Mouse (Mus musculus): ENCODE measurements at regions not wholly inside any gene's neighbourhood (a gene's known extent, or its start where the extent isn't known, plus 50 kb on each side); places are given as distances from the start of the nearest gene placed in this dataset.

DNA sequence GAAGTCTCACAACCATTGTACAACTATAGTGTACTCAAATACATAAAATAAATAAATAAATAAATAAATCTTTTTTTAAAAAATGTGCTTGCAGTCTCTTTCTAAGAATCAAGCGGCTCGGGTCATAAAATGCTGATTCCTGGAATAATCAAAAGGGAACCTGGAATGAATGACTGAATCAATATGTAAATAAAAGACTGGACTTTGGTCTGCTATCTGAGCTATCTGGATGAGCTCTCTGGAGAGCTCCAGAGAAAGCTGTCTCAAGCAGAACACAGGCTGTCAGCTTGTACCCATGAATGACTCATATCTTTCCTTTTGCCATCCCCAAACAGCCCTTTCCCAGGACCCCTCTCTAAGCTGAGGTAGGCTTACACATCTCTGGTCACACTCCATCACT is 75.8 kb upstream of the Pias1 start:
- no peak for ATAC-seq (ENCODE audit: borderline replicate concordance, extremely low read depth, low FRiP score, low TSS enrichment)
- H3K36me3 ChIP-seq, result no peaks in the 10 kb centered on the region
- peaks cover 18% of the 10 kb centered on the region for H3K4me1 ChIP-seq
- no peak overlapping the region for H3K4me3 ChIP-seq
- H3K9ac ChIP-seq, result no peak overlapping the region
- H3K4me2 ChIP-seq, result no peak overlapping the region
- no peaks in the 10 kb centered on the region for H3K27me3 ChIP-seq
- H3K9me3 ChIP-seq, result peaks cover 10% of the 10 kb centered on the region; the same call in 1 of the 2 replicates
- no peak overlapping the region for H3K27ac ChIP-seq
- WGBS, result 97% methylated on average over 2 of the region's 2 CpGs

DNA sequence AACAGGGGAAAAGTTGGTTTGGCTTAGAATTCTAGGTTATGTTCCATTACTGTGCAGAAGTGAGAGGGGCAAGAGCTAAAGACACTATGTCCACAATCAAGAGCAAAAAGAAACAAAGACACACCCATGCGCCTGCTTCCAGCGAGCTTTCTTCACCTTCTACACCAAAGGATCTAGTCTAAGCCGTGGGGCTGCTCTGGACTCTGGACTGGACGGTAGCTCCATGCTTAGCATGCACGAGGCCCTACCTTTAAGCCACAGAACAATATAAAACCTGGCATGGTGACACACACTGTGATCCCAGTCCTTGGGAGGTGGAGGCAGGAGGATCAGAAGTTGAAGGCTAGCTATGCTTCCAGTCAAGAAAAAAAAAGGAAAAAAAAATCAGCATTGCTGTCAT is 73.0 kb upstream of the Pias1 start:
- no peaks in the 10 kb centered on the region for H3K27me3 ChIP-seq
- H3K4me1 ChIP-seq, result peaks cover 25% of the 10 kb centered on the region
- H3K4me3 ChIP-seq, result no peak overlapping the region
- H3K9ac ChIP-seq, result no peak overlapping the region
- H3K36me3 ChIP-seq, result no peaks in the 10 kb centered on the region
- no peak overlapping the region for H3K4me2 ChIP-seq
- H3K27ac ChIP-seq, result no peak overlapping the region
- 75% methylated on average over 5 of the region's 5 CpGs for WGBS
- ATAC-seq (ENCODE audit: borderline replicate concordance, extremely low read depth, low FRiP score, low TSS enrichment), result no peak
- H3K9me3 ChIP-seq, result peaks cover 10% of the 10 kb centered on the region; the same call in 1 of the 2 replicates

DNA sequence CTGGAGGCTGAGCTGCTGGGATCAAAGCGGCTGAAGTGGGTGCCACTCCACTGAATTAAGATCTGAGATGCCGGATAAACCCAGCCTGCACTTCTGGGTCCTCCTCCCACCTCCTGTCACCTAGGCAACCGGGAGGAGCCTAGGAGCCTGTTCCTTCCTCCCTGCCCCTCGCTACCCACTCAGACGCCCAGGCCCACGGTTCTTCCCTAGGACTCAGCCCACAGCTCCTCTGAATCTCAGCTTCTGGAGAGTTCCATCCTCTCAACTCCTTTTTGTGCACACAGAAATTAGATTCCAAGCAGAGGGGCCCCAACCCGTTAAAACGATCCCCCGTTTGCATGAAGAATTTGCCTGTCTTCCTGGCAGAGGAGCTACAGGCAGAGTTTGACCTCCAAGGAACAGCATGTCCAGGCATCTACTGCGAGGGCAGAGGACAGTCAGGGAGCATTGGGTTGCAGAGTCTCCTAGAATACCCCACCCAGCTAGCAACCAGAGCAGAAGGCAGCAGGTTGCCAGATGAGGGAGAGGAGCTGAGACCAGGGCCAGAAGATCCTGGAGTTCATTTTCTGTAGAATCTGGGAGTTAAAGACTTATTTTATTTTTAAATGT is 71.6 kb upstream of the Pias1 start:
- peak overlapping the region; percentile 9; the same call in 1 of the 2 replicates for H3K4me3 ChIP-seq
- WGBS, result 4% methylated on average over 10 of the region's 10 CpGs
- H3K36me3 ChIP-seq, result no peaks in the 10 kb centered on the region
- no peak overlapping the region; the same call in 1 of the 2 replicates for H3K9ac ChIP-seq
- no peaks in the 10 kb centered on the region for H3K27me3 ChIP-seq
- H3K9me3 ChIP-seq, result peaks cover 10% of the 10 kb centered on the region; the same call in 1 of the 2 replicates
- H3K4me1 ChIP-seq, result peaks cover 25% of the 10 kb centered on the region
- peak overlapping the region; percentile 90 for H3K27ac ChIP-seq
- peak; percentile 94 for ATAC-seq (ENCODE audit: borderline replicate concordance, extremely low read depth, low FRiP score, low TSS enrichment)
- H3K4me2 ChIP-seq, result peak overlapping the region; percentile 48

DNA sequence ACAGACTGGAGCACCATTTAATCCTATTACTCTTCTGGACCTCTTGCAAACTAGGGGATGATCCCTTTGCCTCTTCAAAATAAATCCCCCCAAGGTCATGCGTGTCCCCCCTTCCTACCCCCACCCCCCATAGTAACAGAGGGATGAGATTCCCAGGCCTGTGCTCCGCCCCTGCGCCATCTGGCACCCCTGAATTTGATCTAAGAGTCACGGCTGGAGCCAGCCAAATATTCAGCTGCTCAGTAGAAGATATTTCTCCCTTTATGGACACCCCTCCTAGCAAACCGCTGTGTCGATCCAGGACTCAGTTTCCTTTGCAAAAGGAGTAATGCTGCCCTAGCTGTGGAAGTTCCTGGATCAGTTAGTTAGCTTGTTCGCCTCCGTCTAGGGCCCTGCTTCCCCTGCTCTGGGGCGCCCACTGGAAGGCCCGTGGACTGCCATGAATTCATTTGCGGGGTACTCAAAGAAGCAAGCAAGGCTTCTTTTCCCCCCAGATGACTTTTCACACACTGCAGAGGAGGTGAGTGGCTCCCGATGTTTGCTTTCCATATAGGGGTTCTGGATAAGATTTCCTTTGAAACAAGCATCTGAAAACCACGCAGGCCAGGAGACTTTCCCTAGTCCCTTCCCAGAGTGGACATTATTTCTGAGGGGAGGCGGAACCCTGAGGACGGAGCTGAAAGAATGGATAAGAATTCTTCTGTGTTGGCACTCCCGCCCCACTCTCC is 70.9 kb upstream of the Pias1 start:
- Histone ChIP-seq H3K9ac (peak overlapping the region; percentile 19), H3K4me3 (peak overlapping the region; percentile 9; the same call in 1 of the 2 replicates), H3K27ac (peak overlapping the region; percentile 90)

DNA sequence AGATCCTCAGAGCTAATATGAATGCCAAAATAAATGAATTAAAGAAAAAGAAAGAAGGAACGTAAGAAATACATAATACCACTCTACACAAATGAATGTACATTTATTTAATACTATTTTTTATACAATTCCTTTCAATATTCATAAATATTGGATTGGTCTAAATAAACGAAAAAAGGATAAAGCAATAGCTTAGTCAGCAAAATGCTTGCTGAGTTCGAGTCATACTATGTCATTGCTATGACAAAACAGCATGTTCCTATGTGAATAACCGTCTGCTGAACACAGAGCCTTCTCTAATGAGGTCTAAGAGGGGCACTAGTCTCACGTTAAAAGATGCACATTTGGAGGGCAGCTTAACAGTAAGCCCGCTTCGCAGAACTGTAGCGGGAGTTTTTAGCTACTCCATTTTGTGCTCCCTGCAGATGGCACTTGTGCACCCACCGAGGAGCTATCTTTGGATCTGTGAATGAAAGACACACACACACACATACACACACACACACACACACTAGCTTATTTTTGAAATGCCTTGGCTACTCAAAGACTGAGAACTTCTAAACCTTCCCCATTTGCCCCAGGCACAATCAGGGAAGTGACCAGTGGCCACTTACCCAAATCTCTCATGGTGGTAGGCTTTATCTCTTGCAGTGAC is 69.1 kb upstream of the Pias1 start:
- 79% methylated on average over 9 of the region's 9 CpGs for WGBS
- Histone ChIP-seq H3K9me3 (no peaks in the 10 kb centered on the region), H3K27ac (no peak overlapping the region), H3K4me3 (no peak overlapping the region), H3K4me1 (peaks cover 25% of the 10 kb centered on the region), H3K36me3 (no peaks in the 10 kb centered on the region), H3K9ac (no peak overlapping the region), H3K27me3 (no peaks in the 10 kb centered on the region), H3K4me2 (no peak overlapping the region)
- ATAC-seq (ENCODE audit: borderline replicate concordance, extremely low read depth, low FRiP score, low TSS enrichment), result no peak

More for the DNA sequence above, 70.9 kb upstream of the Pias1 start:
- peak; percentile 41; the same call in 1 of the 2 replicates for ATAC-seq (ENCODE audit: borderline replicate concordance, extremely low read depth, low FRiP score, low TSS enrichment)
- H3K36me3 ChIP-seq, result no peaks in the 10 kb centered on the region
- 27% methylated on average over 16 of the region's 16 CpGs for WGBS
- peak overlapping the region; percentile 48 for H3K4me2 ChIP-seq
- H3K27me3 ChIP-seq, result no peaks in the 10 kb centered on the region
- H3K9me3 ChIP-seq, result peaks cover 10% of the 10 kb centered on the region; the same call in 1 of the 2 replicates
- H3K4me1 ChIP-seq, result peaks cover 25% of the 10 kb centered on the region

DNA sequence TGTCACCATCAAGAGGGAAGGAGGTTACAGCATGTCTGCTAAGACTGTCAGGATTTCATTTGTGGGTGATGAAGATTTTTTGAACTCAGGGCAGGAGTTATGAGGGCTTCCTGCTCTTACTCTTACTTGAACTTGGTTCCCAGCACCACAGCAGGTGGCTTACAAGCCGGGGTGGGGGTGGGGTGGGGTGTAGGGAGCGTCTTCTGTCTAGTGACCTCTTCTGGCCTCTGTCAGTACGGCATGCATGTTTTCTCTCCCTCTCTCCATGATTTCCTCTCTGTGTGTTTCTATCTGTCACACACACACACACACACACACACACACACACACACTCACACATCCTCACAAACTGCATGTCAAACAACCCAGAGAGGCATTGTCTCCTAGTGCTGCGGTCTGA is 64.5 kb upstream of the Pias1 start:
- Histone ChIP-seq H3K9me3 (no peaks in the 10 kb centered on the region), H3K4me1 (no peaks in the 10 kb centered on the region), H3K27me3 (no peaks in the 10 kb centered on the region), H3K9ac (no peak overlapping the region), H3K27ac (no peak overlapping the region), H3K4me2 (no peak overlapping the region), H3K4me3 (no peak overlapping the region), H3K36me3 (no peaks in the 10 kb centered on the region)
- no peak for ATAC-seq (ENCODE audit: borderline replicate concordance, extremely low read depth, low FRiP score, low TSS enrichment)
- 54% methylated on average over 4 of the region's 4 CpGs for WGBS

DNA sequence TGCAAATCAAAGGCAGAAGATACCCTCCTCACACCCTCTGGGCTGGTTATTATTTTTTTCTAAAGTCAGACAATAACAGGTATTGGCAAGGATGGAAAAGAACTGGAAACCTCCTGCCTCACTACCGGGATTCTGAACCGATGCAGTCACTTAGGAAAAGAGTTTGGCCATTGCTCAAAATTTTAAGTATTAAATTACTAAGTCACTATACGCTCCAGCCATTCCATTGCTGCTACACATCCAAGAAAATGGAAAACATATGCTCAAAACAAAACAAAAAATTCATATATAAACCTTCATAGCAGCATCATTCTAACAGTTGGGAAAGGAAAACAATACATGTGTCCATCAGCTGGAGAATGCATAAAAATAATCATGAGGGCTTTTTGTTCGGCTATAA is 63.9 kb upstream of the Pias1 start:
- ATAC-seq (ENCODE audit: borderline replicate concordance, extremely low read depth, low FRiP score, low TSS enrichment), result no peak
- Histone ChIP-seq H3K4me1 (no peaks in the 10 kb centered on the region), H3K9me3 (no peaks in the 10 kb centered on the region), H3K27ac (no peak overlapping the region), H3K27me3 (no peaks in the 10 kb centered on the region), H3K4me3 (no peak overlapping the region), H3K36me3 (no peaks in the 10 kb centered on the region), H3K4me2 (no peak overlapping the region), H3K9ac (no peak overlapping the region)
- WGBS, result 75% methylated on average over 4 of the region's 4 CpGs

DNA sequence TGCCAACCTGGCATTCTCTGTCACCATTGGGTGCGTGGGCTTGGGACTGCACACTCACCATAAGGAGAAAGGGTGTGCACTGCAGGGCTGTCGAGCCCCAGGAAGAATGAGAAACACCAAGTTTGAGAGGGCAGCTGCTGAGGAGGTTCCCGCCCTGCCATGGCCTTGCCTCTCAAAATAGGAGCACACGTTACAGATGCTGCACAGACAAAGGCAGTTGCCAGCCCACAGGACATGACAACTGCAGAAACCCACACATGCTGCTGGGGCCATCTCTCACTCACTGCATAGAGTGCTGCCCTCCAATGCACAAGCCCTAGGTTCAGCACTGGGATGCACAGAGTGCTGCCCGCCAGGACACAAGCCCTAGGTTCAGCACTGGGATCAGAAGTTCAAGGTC is 61.6 kb upstream of the Pias1 start:
- ATAC-seq (ENCODE audit: borderline replicate concordance, extremely low read depth, low FRiP score, low TSS enrichment), result no peak
- H3K4me1 ChIP-seq, result no peaks in the 10 kb centered on the region
- WGBS, result 87% methylated on average over 5 of the region's 5 CpGs

DNA sequence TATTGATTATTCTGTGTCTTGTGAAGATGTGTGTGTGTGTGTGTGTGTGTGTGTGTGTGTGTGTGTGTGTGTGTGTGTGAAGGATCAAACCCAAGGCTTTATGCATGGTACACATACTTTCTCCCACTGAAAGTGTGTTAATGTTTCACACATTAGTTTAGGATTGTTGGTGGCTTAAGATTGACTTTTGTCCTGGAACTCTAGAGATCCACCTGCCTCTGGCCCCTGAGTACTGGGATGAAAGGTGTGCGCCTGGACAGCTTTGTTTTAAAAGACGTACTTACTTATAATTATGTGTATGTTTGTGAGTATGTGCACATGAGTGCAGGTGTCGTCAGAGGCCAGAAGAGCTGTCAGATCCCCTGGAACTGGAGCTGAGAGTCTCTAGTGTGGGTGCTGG is 59.3 kb upstream of the Pias1 start:
- no peak overlapping the region for H3K4me2 ChIP-seq
- no peak overlapping the region for H3K4me3 ChIP-seq
- H3K9me3 ChIP-seq, result no peaks in the 10 kb centered on the region
- H3K27me3 ChIP-seq, result no peaks in the 10 kb centered on the region
- 0 out of 2 replicates have a peak, but pooled peaks cover 2% of the 10 kb centered on the region for H3K4me1 ChIP-seq
- WGBS, result 80% methylated on average over 3 of the region's 3 CpGs
- H3K9ac ChIP-seq, result no peak overlapping the region
- H3K27ac ChIP-seq, result no peak overlapping the region
- no peak for ATAC-seq (ENCODE audit: borderline replicate concordance, extremely low read depth, low FRiP score, low TSS enrichment)
- no peaks in the 10 kb centered on the region for H3K36me3 ChIP-seq

More for the DNA sequence above, 61.6 kb upstream of the Pias1 start:
- Histone ChIP-seq H3K4me2 (no peak overlapping the region), H3K4me3 (no peak overlapping the region), H3K27me3 (no peaks in the 10 kb centered on the region), H3K9me3 (no peaks in the 10 kb centered on the region), H3K27ac (no peak overlapping the region), H3K36me3 (no peaks in the 10 kb centered on the region), H3K9ac (no peak overlapping the region)

DNA sequence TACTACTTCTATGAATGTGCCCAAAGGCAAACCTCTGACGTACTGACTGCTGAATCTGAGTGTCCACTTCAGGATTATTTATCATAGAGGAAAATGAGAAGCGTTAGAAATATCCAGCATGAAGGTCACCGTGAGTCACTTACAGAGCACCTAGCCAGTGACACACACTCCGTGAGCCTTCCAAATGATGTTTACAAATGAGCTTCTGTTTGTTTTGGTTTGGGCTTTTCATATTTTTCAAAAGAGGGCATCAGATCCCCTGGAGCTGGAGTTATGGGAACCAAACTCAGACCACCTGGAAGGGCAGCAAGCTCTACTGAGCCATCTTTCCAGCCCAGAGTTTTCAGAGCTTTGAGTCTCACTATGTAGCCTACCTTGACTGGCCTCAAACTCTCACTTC is 57.8 kb upstream of the Pias1 start:
- no peak overlapping the region for H3K4me3 ChIP-seq
- no peaks in the 10 kb centered on the region for H3K27me3 ChIP-seq
- no peaks in the 10 kb centered on the region for H3K36me3 ChIP-seq
- no peak overlapping the region for H3K9ac ChIP-seq
- 0 out of 2 replicates have a peak, but pooled peaks cover 2% of the 10 kb centered on the region for H3K4me1 ChIP-seq
- WGBS, result 66% methylated on average over 4 of the region's 4 CpGs
- no peak overlapping the region for H3K4me2 ChIP-seq
- no peak overlapping the region for H3K27ac ChIP-seq
- ATAC-seq (ENCODE audit: borderline replicate concordance, extremely low read depth, low FRiP score, low TSS enrichment), result no peak
- H3K9me3 ChIP-seq, result no peaks in the 10 kb centered on the region

DNA sequence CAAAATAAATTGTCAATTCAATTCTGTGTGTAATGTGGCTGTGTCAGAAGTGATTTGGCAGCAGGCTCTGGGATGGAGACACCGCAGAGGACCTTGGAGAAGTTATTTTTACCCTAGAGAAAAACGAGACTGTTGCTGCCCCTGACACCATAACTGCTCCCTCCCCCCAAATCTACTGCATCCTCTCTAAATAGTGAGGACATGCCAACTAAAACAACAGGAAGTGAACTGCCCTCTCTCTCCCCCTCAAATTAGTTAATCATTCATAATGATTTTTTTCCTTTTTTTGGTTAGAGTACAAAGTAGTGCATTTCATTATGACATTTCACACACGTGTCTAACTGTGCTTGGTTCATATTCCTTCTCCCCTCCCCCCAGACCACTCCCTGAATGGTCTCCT is 55.6 kb upstream of the Pias1 start:
- ATAC-seq (ENCODE audit: borderline replicate concordance, extremely low read depth, low FRiP score, low TSS enrichment), result no peak
- Histone ChIP-seq H3K9me3 (no peaks in the 10 kb centered on the region), H3K27me3 (no peaks in the 10 kb centered on the region), H3K27ac (0 out of 2 replicates have a peak overlapping the region, but pooled peaks have one; percentile 15), H3K4me1 (0 out of 2 replicates have a peak, but pooled peaks cover 2% of the 10 kb centered on the region), H3K4me2 (no peak overlapping the region), H3K4me3 (no peak overlapping the region), H3K9ac (no peak overlapping the region), H3K36me3 (no peaks in the 10 kb centered on the region)
- WGBS, result 15% methylated on average over 3 of the region's 3 CpGs

DNA sequence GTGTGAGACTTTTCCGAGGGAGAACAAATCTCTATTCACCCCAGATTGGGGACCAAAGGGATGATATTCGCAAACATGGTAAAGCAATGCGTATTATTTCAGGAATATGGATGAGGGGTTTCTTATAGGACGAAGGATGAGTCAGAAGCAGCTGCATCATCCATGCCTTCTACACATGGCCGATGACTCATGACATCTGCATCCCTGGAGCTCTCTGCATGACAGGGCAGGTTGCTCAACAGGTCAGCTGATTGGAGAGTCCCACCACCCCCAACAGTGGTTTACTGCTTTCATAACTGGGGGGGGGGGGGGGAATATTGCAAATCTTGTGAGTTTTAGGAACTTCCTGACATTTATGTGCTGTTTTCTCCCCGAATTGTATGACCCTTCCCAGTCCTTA is 50.3 kb upstream of the Pias1 start:
- Histone ChIP-seq H3K4me1 (0 out of 2 replicates have a peak, but pooled peaks cover 2% of the 10 kb centered on the region), H3K9ac (no peak overlapping the region), H3K4me3 (no peak overlapping the region), H3K36me3 (no peaks in the 10 kb centered on the region), H3K27me3 (no peaks in the 10 kb centered on the region), H3K27ac (no peak overlapping the region), H3K9me3 (no peaks in the 10 kb centered on the region), H3K4me2 (no peak overlapping the region)
- 83% methylated on average over 6 of the region's 6 CpGs for WGBS
- no peak for ATAC-seq (ENCODE audit: borderline replicate concordance, extremely low read depth, low FRiP score, low TSS enrichment)
